Mouse (Mus musculus) urinary bladder, postnatal 25 days (tissue): ENCODE data around the gene Zcchc3.

Source experiments
- DNase-seq: peaks from one replicate; pipeline ENCODE4 v3.0.0; 2022; ENCODE audit warnings: low spot score

Zcchc3 gene

GRCm38 (mm10) chr2:152409781-152410180 is 5.0 kb downstream of the Zcchc3 start:
- no peak for DNase-seq

DNA sequence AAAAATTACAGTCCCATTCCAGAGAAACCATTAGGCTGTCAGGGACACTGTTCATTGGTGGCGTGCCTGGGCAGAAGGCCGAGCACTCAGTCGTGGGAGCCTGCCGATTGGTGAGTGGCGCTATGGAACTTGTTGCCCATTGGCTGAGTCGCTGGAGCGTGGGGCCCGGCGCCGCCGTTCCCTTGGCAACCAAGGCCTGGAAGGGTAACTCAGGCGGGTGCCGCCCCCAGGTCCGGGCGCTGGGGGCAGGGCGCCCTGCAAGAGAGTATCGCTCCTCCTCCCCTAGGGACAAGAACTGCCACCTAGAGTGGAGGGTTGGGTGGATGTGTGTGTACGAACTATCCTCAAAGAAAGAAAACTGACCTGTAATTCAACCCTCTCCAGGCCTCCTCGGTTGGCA is 8.7 kb downstream of the Zcchc3 start:
- peak; percentile 85 for DNase-seq

- no peak for DNase-seq
Measured at GRCm38 (mm10) chr2:152399122-152399542, 15.7 kb downstream of the Zcchc3 start.

GRCm38 (mm10) chr2:152398691-152399090 is 16.1 kb downstream of the Zcchc3 start:
- peak; percentile 90 for DNase-seq

DNA sequence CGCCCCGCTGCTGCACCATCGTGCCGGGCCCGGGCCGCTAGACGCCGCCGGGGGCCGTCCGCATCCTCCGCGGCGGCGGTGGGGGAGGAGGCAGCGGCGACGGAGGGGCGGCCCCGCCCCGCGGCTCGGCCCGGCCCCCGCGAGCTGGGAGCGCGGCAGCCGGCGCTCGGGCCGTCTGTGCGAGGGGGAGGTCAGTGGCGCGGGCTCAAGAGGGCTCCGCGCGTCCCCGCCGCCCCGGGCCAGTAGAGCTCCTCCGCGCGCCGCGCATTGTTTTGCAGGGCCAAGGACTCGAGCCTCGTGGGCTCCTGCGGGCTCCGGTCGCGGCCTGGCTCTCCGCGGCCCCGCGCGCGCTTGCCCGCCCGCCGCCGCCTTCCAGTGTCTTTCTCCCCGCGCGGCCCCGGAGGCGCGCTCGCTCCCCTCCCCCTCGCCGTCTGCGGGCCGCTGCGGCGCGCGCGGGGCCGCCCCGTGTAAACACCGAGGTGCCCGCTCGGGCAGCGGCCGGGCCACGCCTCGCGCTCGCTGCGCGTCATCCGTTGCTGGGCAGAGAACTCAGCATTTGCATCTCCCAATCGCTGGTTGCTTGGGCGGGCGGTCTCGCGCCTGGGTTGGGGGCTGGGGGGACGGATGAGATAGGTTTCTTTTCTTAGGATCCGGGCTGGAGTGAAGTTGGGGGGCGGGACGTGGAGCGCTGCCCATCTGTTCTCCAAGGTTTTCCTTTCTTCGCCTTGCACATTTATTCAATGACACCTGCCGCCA is 17.0 kb downstream of the Zcchc3 start, which contains the start of gene Sox12:
Sox12 (minus strand) TSS at position 384 of the 756 bp plus-strand sequence.
- DNase-seq: peak; percentile 98

DNA sequence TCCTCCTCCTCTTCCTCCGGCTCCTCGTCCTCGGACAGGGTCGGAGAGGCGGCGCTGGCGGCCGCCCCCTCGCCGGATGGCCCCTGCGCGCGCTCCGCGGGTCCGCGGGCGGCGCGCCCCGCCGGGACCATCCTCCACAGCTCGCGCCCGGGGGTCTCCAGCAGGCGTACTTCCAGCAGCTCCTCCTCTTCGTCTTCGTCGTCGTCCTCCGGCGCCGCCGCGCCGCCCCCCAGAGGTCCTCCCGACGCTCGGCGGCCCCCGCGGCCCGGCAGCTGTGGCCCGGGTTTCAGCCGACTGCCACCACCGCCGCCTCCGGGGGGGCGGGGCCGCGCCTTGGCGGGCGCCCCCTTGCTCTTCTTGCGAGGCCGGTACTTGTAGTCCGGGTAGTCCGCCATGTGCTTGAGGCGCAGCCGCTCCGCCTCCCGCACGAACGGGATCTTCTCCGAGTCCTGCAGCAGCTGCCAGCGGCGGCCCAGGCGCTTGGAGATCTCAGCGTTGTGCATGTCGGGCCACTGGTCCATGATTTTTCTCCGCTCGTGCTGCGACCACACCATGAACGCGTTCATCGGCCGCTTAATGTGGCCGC is 17.7 kb downstream of the Zcchc3 start:
- DNase-seq: peak; percentile 63

DNA sequence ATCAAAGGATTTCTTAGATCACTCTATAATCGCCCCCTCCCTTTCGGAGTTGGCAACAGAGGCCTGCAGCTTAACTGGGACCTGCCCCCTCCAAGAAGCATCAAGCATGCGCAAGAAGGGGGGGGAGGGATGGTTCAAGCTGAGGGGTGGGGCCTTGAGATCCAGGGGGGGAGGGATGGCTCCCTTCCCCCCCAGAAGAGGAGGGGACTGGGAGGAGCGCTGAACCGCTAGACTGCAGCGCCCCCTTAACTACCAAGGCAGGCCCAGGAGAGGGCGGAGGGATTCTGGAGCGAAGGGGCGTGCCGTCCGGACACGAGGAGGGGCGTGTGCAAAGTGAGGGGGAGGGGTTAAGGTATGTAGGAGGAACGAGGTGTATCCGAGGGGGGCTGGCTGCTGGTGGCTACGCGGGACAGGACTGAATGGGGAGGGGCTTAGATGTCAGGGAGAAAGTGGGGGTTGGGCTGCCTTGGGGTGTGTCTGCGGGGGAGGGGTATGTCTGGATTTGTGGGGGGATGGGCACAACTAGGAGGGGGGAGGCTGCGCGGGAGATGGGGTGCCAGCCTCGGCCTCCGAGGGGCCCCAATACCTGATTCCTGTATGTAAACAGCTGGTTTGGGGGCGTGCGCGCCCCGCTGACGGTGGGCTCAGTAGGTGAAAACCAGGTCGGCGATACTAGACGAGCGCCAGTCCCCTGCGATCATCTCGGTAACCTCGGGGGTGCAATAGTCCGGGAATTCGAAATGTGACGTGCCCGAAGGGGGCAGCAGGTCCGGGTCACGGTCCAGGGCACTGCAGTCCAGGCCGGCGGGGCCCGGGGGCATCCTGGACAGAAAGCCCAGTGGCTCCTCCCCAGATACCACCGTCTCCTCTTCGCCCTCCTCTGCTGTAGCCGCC is 18.5 kb downstream of the Zcchc3 start:
- DNase-seq: peak; percentile 70

- no peak for DNase-seq
Measured at GRCm38 (mm10) chr2:152395271-152395920, 19.4 kb downstream of the Zcchc3 start.

DNA sequence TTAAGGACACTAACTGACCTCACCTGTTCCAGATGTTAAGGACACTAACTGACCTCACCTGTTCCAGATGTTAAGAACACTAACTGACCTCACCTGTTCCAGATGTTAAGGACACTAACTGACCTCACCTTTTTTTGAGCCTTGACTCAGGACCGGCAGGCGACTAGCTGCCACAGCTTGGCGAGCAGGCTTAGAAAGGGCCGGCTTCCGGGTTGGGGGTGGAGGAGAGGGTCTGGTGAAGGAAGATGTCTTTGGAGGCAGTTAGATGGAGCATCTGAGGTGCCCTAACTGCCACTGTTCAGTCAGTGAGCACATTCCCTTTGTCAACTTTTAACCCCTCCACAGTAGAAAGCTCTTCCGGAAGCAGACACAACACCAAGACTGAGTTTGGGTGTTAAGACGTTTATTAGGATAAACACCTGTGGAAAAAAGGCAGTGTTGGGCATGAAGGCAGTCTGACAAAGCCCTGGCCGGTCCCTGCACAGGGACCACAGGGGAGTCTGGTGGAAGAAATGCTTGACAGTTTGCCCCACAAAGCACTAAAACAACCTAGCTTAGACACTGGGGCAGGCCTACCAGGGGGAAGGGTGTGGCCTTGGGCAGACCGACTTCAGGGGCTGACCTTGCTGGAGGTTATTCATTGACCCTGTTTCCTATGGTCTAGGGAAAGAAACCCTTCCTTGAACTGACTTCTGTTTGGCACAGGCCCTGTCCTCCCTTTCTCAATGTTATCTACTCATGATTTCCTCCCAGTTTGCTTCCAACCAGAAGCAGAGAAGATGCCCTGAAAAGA is 21.4 kb downstream of the Zcchc3 start:
- DNase-seq: no peak

- DNase-seq: no peak
Measured at GRCm38 (mm10) chr2:152392786-152393185, 22.0 kb downstream of the Zcchc3 start.

DNA sequence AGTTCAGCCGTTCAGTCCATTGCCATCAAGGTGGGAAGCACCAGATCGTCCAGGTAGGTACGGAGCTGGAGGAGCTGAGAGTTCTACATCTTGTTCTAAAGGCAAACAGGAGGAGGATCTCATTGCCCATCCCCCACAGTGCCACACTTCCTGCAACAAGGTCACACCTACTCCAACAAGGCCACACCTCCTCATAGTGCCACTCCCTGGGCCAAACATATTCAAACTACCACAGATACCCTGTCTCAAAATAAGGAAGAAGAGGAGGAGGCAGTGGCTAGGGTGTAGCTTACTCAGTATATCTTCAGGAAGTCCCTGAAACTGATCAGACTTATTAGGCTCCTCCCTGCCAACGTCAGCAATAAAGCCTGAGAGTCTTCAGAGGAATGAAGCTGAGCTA is 30.6 kb downstream of the Zcchc3 start:
- no peak for DNase-seq

DNA sequence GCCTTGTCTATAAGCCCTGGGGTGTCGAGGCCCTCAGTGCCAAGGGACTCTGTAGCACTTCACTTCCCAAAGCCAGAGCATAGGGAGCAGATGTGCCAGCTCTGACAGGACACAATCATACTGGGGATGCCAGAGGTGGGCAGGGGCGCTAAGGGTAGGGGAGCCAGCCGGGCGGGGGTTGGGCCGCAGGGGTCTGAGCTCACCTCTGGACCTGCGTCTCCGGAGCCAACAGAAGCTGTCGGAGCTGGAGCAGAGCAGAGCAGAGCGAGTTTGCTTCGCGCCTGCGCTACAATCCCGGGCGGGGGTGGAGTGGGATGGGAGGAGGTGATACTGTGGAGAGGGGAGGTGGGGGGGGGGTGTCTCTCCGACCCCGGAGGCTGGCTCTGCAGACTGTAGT is 38.5 kb downstream of the Zcchc3 start, which contains the start of gene Nrsn2:
Nrsn2 (minus strand) TSS at position 294 of the 397 bp plus-strand sequence.
- DNase-seq: no peak

DNA sequence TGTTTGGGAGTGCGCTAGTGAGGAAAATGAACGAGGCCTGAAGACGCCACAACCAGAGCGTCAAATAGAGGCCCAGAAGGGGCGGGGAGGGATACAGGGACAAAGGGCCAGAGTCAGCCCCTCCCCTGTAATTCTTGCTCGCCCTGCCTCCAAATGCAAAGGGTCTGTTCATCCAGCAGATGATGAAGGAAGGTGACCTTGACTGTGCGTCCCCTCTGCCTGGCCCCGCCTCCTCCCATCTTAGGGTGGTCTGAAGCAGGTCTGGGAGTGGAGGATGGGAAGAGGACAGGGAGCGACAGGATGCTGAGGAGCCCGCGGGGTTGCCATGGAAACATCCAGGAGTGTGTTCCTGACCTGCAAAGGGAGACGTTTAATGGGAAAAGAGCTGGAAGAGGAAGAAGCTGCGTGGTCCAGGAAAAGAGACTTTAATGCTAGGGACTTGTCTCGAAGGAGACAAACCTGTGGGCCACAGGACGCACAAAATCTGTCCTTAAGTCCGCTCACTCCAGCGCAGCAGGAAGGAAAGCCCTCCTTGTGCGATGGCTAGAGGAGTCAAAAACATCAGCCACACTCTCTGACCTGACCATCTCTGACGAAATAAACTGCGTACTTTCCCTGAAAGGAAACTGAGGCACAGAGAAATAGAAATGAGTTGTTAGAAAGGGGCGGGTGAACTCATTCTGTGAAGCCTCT is 39.0 kb downstream of the Zcchc3 start:
- no peak for DNase-seq

GRCm38 (mm10) chr2:152373547-152373946 is 41.3 kb downstream of the Zcchc3 start:
- no peak for DNase-seq

DNA sequence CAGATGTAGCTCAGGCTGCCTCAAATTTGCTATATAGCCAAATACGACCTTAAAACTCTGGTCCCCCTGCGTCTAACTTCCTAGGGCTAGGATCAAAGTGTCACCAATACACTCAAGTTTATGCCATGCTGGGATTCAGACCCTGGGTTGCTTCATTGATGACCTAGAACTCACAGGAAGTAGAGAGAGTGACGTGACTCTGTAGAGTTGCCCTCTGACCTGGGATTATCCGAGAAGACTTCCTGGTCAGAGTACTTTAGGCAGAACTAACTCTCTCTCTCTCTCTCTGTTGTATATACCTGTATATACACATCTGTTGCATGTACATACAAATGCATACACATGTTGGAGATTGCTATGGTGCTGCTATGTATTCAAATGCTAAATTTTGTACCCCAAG is 42.2 kb downstream of the Zcchc3 start:
- no peak for DNase-seq

- DNase-seq: no peak
Measured at GRCm38 (mm10) chr2:152372104-152372503, 42.7 kb downstream of the Zcchc3 start.

DNA sequence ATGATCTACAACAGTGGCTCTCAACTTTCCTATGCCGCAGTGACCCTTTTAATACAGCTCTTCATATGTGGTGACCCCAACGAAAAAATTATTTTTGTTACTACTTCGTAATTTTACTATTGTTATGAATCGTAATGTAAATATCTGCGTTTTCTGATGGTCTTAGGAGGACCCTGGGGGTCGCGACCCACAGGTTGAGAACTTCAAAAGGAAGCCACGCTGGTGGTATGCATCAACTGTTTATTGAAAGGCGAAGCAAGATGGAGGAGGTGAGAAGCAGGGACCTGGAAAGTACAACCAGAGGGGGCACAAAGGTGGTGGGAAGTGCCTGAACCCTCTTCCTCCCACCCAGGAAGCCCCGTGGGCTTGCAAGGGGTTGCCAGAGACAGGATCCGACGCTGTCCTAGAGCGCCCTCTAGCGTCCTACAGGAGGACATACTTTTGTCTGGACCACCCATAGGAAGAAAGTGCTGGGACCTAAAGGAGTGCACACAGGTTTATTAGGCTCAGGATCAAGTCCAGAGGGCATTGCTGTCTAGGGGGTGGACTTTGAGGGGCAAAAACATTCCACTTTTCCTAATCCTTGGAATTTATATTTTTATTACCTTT is 46.2 kb downstream of the Zcchc3 start:
- DNase-seq: peak; percentile 47

DNA sequence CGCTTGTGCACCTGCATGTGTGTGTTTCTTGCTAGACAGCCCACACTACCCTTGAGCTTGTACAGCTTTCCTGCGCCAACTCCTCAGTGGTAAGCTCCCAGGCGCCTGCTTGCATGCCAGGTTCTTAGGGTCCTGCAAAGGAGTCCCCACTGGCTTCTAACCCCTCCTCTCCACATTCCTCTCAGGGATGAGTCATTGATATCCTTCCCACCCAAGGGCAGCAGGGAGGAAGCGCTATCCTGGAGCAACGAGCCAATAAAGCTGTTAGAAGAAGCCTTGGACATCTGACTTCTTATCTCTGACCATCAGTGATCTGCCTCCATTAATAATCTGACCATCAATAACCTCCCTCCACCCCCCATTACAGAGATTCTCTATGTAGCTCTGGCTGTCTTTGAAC is 46.9 kb downstream of the Zcchc3 start:
- no peak for DNase-seq

- peak; percentile 64 for DNase-seq
Measured at GRCm38 (mm10) chr2:152363245-152364147, 51.3 kb downstream of the Zcchc3 start.
